Mouse (Mus musculus): ENCODE data around the gene Swt1.
A peak's percentile ranks its signal among the peaks of the same experiment; 100 is the strongest.
"Not testable (repeated sequence)": the region's sequence is repeated elsewhere in the genome, so short reads cannot be mapped to it uniquely, and the experiment has no call there.

Swt1 gene

DNA sequence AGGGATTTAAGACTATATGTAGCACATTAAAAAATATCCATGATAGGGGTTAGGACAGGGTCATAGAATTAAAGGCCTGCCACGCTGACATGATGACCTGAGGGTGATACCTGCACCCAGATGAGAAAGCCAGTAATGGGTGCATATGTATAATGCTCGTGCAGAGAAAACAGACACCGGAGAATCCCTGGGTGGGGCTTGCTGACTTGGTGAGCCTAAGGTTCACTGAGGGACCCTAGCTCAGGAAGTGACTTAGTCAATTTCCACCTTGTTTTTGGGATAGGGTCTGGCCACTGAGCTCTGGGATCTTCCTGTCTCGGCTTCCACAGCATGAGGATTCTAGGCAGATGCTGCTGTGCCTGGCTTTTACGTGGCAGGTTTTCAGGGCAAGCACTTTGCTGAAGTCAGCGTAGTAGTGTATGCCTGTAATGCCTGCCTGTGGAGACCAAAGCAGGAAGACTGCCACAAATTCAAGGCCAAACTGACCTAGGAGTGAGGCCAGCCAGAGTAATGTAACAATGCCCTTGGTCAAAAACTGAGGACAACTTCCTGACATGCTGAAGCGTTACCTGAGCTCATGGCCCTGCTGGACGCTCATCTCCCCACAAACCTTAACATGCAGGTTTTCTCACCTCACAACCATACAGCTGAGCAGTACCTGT is 61.2 kb downstream of the Swt1 start:
- DNase-seq (ENCODE audit: low spot score) = no peak

- no peak for DNase-seq (ENCODE audit: low spot score)
Observed at GRCm38 (mm10) chr1:151359374-151359773, 68.9 kb downstream of the Swt1 start.

DNA sequence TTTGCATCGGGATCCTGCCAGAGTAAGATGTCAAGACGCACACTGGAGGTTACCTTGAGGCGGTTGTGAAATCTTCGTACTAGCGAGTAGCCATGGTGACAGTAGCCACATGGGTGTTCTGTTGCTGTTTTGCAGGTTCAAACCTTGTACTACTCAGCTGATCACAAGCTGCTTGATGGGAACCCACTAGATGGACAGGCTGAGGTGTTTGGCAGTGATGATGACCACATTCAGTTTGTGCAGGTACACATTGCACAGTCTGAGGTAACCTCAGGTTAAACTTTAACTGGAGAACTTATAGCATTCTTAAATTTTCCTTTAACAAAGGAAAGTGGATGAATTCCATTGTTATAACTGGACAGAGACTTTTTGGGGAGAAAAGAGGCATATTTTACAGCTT is 72.3 kb downstream of the Swt1 start:
- no peak for DNase-seq (ENCODE audit: low spot score)

- DNase-seq (ENCODE audit: low spot score) = no peak
Observed at GRCm38 (mm10) chr1:151352911-151353310, 75.3 kb downstream of the Swt1 start.

DNA sequence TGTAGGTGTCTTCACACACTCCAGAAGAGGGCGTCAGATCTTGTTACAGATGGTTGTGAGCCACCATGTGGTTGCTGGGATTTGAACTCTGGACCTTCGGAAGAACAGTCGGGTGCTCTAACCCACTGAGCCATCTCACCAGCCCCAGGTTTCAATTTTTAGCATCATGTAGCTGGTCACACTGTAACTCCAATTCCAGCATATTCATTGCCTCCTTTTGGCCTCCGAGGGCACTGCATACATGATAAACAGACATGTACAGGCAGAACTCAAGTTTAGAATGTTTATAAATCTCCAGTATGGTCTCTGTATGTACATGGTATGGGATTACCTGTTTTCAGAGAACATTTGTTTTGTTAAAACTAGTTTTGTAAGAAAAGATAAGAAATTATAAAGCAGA is 80.0 kb downstream of the Swt1 start:
- not testable (repeated sequence) for DNase-seq (ENCODE audit: low spot score)

GRCm38 (mm10) chr1:151346681-151347127 is 81.6 kb downstream of the Swt1 start:
- no peak for DNase-seq (ENCODE audit: low spot score)

- DNase-seq (ENCODE audit: low spot score) = no peak
Observed at GRCm38 (mm10) chr1:151345863-151346195, 82.4 kb downstream of the Swt1 start.

DNA sequence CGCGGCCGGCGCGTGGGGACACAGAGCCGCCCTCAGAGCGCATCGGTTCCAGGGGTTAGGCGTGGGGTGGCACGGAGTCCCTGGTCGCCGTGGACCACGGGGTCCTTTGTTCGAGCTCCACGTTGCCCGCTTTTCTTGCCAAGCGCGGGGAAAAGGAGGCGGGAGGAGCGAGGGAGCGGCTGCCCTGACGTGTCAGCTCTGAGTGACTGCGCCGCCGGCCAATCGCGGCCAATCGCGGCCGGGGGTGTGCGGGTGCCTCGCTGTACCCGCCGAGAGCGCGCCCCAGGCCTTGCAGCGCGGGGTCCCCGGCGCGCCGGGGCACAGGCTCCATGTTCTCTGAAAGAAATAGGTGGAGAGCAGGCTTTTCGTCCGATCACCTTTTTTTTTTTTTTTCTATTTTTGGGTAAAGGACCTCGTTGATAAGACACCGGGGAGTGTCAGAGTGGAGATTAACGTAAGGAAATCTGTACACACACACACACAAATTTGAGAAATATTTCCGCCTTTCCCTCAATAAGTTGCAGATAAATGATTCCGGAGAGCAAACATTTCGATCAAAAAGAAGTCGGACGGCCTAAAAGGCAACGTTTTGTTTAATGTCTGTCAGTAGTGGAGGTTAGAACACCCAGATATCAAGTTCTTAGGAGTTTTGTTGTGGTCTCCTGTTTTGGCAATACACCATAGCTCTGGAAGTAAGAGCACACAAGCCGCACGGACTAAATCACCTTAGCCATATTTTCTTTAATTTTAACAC is 83.0 kb downstream of the Swt1 start:
- peak; percentile 96 for DNase-seq (ENCODE audit: low spot score)

DNA sequence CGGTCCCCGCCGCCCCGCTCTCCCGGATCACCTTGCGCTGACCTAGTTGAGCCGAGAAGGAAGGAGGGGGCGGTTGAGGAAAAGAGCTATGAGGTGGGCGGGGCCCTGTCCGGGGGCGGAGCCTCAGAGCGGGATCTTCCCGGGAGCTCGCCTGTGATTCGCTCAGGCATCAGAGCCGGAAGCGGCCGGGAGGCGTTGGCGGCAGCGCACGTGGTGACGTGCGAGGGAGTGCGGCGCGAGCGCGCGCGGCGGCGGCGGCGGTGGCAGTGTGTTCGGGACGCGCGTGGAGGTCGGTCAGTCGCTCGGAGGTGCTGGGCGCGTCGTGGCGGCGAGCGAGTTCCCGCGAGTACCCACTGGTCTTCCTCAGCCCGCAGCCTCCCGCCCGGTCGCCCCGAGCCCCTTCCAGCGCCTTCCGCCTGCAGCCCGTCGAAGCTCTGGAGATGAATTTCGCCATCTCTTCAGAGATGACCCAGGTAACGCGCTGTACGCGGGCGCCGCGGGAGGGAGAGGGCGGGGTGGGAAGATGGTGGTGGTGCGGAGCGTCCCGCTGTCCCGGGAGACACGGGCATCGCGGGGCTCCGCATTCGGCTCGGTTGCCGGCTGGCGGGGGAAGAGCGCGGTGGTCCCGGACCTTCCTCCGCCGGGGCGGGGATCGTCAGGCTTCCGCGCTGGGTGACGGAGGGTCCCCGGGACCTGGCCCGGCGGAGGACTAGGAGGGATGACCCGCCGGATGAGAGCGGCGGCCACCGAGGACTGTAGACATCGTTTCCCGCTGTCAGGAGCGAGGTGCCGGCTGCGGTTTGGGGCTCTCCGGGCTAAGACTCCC is 83.8 kb downstream of the Swt1 start, which contains the start of gene Ivns1abp:
Ivns1abp (plus strand) TSS at position 195 of the 826 bp plus-strand sequence.
- DNase-seq (ENCODE audit: low spot score) = peak; percentile 99

DNA sequence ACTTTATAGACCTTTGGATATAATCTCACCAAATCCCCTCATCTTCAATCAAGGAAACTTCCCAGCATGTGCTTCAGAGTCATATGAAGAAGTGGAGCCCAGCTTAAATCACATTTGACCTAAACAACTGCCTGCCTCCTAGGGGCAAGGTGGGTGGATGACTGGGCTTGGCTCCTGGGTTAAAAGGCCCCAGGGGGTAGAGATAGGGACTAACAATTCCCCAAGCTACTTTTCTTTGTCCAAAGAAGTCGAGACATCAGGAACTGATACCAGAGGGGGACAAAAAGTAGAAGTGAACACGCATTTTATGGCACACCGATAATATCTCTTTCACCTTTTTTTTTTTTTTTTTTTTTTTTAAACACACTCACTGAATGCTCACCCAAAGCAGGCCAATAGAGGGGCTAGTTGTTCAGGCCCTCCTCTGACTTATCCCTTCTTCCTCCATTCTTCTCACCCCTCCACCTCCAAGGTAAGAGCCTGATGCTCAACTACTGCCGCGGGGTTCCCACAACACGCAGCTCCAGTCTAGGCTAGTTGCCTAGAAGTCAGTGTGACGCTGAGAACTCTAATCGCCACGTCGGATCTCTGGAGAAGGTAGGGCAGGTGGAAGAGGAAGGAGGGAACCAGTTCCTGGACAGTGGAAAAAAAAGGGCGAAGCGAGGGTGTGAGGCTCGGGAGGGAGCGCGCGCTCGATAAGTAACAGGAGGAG is 84.5 kb downstream of the Swt1 start:
- DNase-seq (ENCODE audit: low spot score) = no peak

DNA sequence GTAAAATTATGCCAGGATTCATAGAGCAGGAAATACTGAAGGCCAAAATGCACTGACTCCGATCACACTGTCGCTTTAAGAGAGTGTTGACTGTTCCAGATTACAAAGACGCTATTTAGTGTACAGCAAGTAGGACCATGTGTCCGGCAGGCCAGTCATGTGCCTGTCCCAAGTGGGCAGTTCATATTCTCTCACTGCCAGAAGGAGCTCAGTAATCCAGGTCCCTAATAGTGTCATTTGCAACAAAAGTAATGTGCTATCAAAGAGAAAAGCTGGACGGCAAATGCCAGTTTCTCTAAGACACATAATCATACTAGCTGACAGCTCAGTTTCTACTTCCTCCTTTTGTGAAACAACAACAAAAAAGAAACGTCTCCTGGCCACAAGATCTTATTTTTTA is 85.3 kb downstream of the Swt1 start:
- peak; percentile 63 for DNase-seq (ENCODE audit: low spot score)

DNA sequence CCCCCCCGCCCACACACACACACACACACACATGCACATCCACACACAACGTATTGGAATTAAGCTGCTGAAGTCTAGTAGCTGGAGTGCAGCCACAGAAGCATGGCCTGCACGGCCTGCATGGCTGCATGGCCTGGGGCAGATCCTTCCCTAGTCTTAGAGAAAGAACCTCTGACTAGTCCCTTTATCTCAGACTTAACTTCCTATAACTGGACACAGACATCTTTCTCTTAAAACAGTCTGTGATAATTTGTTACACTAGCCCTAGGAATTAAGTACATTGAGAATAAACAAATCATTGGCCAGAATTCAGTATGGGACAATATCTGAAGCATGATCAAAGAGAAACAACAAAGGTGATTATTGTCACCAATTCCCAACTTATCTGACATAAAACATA is 85.9 kb downstream of the Swt1 start:
- no peak for DNase-seq (ENCODE audit: low spot score)

- no peak for DNase-seq (ENCODE audit: low spot score)
Observed at GRCm38 (mm10) chr1:151341321-151342044, 86.8 kb downstream of the Swt1 start.

DNA sequence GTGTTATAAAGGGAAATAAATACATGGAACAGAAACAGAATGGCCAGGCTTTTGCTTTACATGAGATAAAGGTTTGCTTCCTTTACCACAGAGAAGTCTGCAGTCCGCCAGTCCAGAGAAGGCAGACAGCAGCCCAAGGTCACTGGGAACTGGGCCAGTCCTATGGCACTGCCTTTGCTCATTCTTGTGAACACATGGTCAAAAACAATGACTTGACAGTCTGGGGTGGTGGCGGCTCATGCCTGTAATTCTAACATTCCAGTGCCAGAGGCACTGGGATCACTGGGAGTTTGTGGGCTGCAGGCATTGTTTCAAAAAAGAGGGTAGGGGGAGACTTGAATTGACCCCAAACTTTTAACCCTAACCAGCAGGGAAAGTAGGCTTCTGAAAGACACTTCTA is 89.3 kb downstream of the Swt1 start:
- DNase-seq (ENCODE audit: low spot score) = no peak

GRCm38 (mm10) chr1:151338234-151338633 is 90.0 kb downstream of the Swt1 start:
- DNase-seq (ENCODE audit: low spot score) = no peak

DNA sequence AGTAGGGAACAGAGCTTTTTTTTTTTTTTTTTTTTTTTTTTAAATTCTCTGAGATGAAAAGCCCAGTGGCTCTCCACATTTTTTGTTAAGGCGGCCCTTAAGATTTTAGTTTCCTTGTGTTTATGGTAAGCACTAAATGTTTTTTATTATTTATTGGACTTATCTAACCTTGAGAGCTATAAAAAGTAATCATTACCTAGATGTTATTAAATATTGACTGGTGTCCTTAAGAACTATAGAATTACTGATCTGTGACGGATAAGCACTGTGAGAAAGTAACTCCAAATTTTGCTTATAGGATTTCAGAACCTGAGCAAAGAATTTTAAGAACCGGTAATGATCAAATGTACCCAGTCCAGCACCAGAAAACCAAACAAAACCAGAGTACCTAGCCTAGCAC is 95.4 kb downstream of the Swt1 start:
- DNase-seq (ENCODE audit: low spot score) = no peak

GRCm38 (mm10) chr1:151329601-151330000 is 98.7 kb downstream of the Swt1 start:
- DNase-seq (ENCODE audit: low spot score) = no peak

- no peak for DNase-seq (ENCODE audit: low spot score)
Observed at GRCm38 (mm10) chr1:151328341-151329097, 99.7 kb downstream of the Swt1 start.

DNA sequence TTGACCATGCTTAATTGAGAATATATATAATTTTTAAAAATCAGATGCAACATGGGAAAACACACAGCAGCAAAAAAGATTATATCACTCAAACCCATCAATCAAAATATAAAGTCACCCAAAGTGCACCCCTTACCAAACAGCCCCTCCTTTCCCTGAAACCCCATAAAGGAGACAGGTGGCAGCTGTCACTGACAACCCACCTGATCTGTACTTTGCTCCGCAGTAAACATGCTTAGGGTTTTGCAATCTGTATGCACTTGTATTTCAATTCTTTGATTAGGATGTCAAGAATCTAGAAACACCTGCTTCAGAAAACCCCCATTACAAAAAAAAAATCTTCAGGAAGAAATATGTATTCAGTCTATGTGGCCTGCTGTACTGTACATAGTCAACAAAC is 102.9 kb downstream of the Swt1 start:
- no peak for DNase-seq (ENCODE audit: low spot score)

DNA sequence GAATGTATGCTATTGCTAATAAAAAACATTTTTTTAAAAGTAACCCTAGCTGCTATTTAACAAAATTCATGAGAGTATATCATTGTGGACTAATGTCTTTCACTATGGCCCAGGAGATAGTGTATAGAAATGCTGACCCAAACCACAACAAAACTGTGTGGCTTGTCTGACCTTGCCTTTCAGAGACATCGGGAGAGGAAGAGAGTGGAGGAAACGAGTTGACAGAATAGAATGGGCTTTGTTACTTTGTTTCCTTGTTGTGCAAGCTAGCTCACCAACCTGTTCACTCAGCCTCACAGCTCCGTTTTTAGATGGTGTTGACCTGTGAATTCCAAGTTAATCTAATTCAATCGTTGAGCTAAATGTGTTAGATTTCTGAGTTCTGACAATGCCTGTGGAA is 107.8 kb downstream of the Swt1 start:
- DNase-seq (ENCODE audit: low spot score) = no peak

- no peak for DNase-seq (ENCODE audit: low spot score)
Observed at GRCm38 (mm10) chr1:151319267-151319666, 109.0 kb downstream of the Swt1 start.
